Mouse (Mus musculus): Measurements from ENCODE around the gene Capn7. TPM values are rescaled to one million over a fixed set of nuclear protein-coding genes. Genes with fewer than 3 reads are reported as not detected.

The Capn7 gene
- polyA plus RNA-seq, 1 experiment: 9.3 TPM

- no peaks in the 10 kb centered on the region for H3K36me3 ChIP-seq (ENCODE audit: control insufficient read depth, insufficient read depth)
- H3K27me3 ChIP-seq (ENCODE audit: control insufficient read depth, insufficient read depth, insufficient read length): no peaks in the 10 kb centered on the region
- H3K4me3 ChIP-seq: no peak overlapping the region
- H3ac ChIP-seq (ENCODE audit: control insufficient read depth, insufficient read length): no peak overlapping the region
- no peak overlapping the region for H3K4me2 ChIP-seq (ENCODE audit: low read depth)
- TF ChIP-seq MAX (IDR thresholded peaks at IDR 0.05; ENCODE audit: low read depth): no peak
- TF ChIP-seq E2F4 (IDR thresholded peaks at IDR 0.05; ENCODE audit: insufficient read depth): no peak
- no peak for TF ChIP-seq REST (IDR thresholded peaks at IDR 0.05; ENCODE audit: insufficient read depth, insufficient read length)
- H3K79me2 ChIP-seq (ENCODE audit: control insufficient read depth, insufficient read depth): no peaks in the 10 kb centered on the region
These were observed 73.8 kb downstream of the Capn7 start for GRCm38 (mm10) chr14:31410123-31410724.

GRCm38 (mm10) chr14:31410737-31411136 lies 74.3 kb downstream of the Capn7 start:
- no peak for TF ChIP-seq E2F4 (IDR thresholded peaks at IDR 0.05; ENCODE audit: insufficient read depth)
- no peak for TF ChIP-seq POLR2A (IDR thresholded peaks at IDR 0.05; ENCODE audit: insufficient read length, low read depth)
- Histone ChIP-seq H3K79me2 (ENCODE audit: control insufficient read depth, insufficient read depth) (no peaks in the 10 kb centered on the region), H3K27me3 (ENCODE audit: control insufficient read depth, insufficient read depth, insufficient read length) (no peaks in the 10 kb centered on the region)

GRCm38 (mm10) chr14:31412651-31413056 lies 76.2 kb downstream of the Capn7 start:
- no peaks in the 10 kb centered on the region for H3K36me3 ChIP-seq (ENCODE audit: control insufficient read depth, insufficient read depth)
- H3K79me2 ChIP-seq (ENCODE audit: control insufficient read depth, insufficient read depth): no peaks in the 10 kb centered on the region
- no peak overlapping the region for H3K4me3 ChIP-seq
- TF ChIP-seq MYOD1 (IDR thresholded peaks at IDR 0.05; ENCODE audit: control insufficient read depth in 1 of 3, insufficient read length in 2 of 3, low read depth in 2 of 3) (no peak), E2F4 (IDR thresholded peaks at IDR 0.05; ENCODE audit: insufficient read depth) (no peak), CEBPB (IDR thresholded peaks at IDR 0.05; ENCODE audit: insufficient read depth, poor library complexity, severe bottlenecking) (no peak), SRF (IDR thresholded peaks at IDR 0.05; ENCODE audit: control insufficient read depth, insufficient read length, low read depth) (no peak)
- no peaks in the 10 kb centered on the region for H3K27me3 ChIP-seq (ENCODE audit: control insufficient read depth, insufficient read depth, insufficient read length)
- no peak overlapping the region for H3K4me2 ChIP-seq (ENCODE audit: low read depth)
- H3ac ChIP-seq (ENCODE audit: control insufficient read depth, insufficient read length): no peak overlapping the region

More at GRCm38 (mm10) chr14:31410737-31411136, 74.3 kb downstream of the Capn7 start:
- no peaks in the 10 kb centered on the region for H3K36me3 ChIP-seq (ENCODE audit: control insufficient read depth, insufficient read depth)
- no peak overlapping the region for H3K4me2 ChIP-seq (ENCODE audit: low read depth)
- no peak overlapping the region for H3ac ChIP-seq (ENCODE audit: control insufficient read depth, insufficient read length)
- H3K4me3 ChIP-seq: no peak overlapping the region

GRCm38 (mm10) chr14:31413475-31414086 lies 77.1 kb downstream of the Capn7 start:
- Histone ChIP-seq H3K36me3 (ENCODE audit: control insufficient read depth, insufficient read depth) (no peaks in the 10 kb centered on the region), H3ac (ENCODE audit: control insufficient read depth, insufficient read length) (no peak overlapping the region), H3K4me2 (ENCODE audit: low read depth) (no peak overlapping the region), H3K79me2 (ENCODE audit: control insufficient read depth, insufficient read depth) (no peaks in the 10 kb centered on the region), H3K4me3 (no peak overlapping the region), H3K27me3 (ENCODE audit: control insufficient read depth, insufficient read depth, insufficient read length) (no peaks in the 10 kb centered on the region)
- TF ChIP-seq MYOD1 (IDR thresholded peaks at IDR 0.05; ENCODE audit: control insufficient read depth in 1 of 3, insufficient read length in 2 of 3, low read depth in 2 of 3): no peak
- no peak for TF ChIP-seq MAX (IDR thresholded peaks at IDR 0.05; ENCODE audit: low read depth)
- no peak for TF ChIP-seq MYOG (IDR thresholded peaks at IDR 0.05; ENCODE audit: control insufficient read depth in 1 of 3, insufficient read depth in 1 of 3, insufficient read length in 2 of 3, low read depth in 2 of 3)
- no peak for TF ChIP-seq SRF (IDR thresholded peaks at IDR 0.05; ENCODE audit: control insufficient read depth, insufficient read length, low read depth)
- no peak for TF ChIP-seq E2F4 (IDR thresholded peaks at IDR 0.05; ENCODE audit: insufficient read depth)
- TF ChIP-seq REST (IDR thresholded peaks at IDR 0.05; ENCODE audit: insufficient read depth, insufficient read length): no peak
- TF ChIP-seq USF1 (IDR thresholded peaks at IDR 0.05; ENCODE audit: low read depth): no peak
- TF ChIP-seq TCF12 (IDR thresholded peaks at IDR 0.05; ENCODE audit: insufficient read depth, poor library complexity, severe bottlenecking): no peak
- TF ChIP-seq POLR2A (IDR thresholded peaks at IDR 0.05; ENCODE audit: insufficient read length, low read depth): no peak

- H3K27me3 ChIP-seq (ENCODE audit: control insufficient read depth, insufficient read depth, insufficient read length): no peaks in the 10 kb centered on the region
- no peak overlapping the region for H3K4me3 ChIP-seq
- no peak overlapping the region for H3ac ChIP-seq (ENCODE audit: control insufficient read depth, insufficient read length)
- TF ChIP-seq POLR2A (IDR thresholded peaks at IDR 0.05; ENCODE audit: insufficient read length, low read depth) (no peak), SRF (IDR thresholded peaks at IDR 0.05; ENCODE audit: control insufficient read depth, insufficient read length, low read depth) (no peak), POLR2AphosphoS2 (IDR thresholded peaks at IDR 0.05; ENCODE audit: insufficient read length, low read depth) (no peak), CEBPB (IDR thresholded peaks at IDR 0.05; ENCODE audit: insufficient read depth, poor library complexity, severe bottlenecking) (no peak), USF1 (IDR thresholded peaks at IDR 0.05; ENCODE audit: low read depth) (no peak), MAX (IDR thresholded peaks at IDR 0.05; ENCODE audit: low read depth) (no peak), MYOG (IDR thresholded peaks at IDR 0.05; ENCODE audit: control insufficient read depth in 1 of 3, insufficient read depth in 1 of 3, insufficient read length in 2 of 3, low read depth in 2 of 3) (no peak), TCF3 (IDR thresholded peaks at IDR 0.05; ENCODE audit: insufficient read length, low read depth) (no peak), MYOD1 (IDR thresholded peaks at IDR 0.05; ENCODE audit: control insufficient read depth in 1 of 3, insufficient read length in 2 of 3, low read depth in 2 of 3) (no peak), E2F4 (IDR thresholded peaks at IDR 0.05; ENCODE audit: insufficient read depth) (no peak), TCF12 (IDR thresholded peaks at IDR 0.05; ENCODE audit: insufficient read depth, poor library complexity, severe bottlenecking) (no peak), REST (IDR thresholded peaks at IDR 0.05; ENCODE audit: insufficient read depth, insufficient read length) (no peak)
- peak overlapping the region; percentile 37 for H3K4me2 ChIP-seq (ENCODE audit: low read depth)
- H3K36me3 ChIP-seq (ENCODE audit: control insufficient read depth, insufficient read depth): no peaks in the 10 kb centered on the region
- H3K79me2 ChIP-seq (ENCODE audit: control insufficient read depth, insufficient read depth): no peaks in the 10 kb centered on the region
These were observed 78.0 kb downstream of the Capn7 start for GRCm38 (mm10) chr14:31414235-31414966.
